In the genomic region with DNA sequence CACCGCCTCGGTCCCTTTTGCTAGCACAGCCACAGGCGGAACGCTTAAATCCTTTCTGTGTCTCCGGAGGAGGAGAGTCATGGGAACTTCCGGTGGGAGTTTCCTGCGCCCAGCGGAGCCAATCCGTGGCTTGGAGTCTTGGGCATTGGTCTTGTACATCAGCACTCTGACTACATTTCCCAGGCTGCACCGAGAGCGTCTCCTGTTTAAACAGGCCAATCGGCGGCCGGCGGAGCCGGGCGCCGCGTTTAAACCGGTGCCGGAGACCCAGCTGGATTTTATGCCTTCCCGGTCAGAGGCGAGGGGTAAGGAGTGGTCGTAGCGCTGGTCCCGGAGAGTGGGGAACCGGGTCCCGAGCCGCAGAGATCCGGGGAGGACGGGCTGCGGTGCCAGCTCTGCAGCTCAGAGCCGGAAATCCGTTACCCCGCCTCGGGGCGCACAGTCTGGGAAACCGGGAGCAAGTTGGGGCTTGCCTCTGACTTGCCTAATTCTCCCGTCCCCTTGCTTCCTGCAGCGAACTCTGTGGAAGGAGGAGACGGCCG, we compare ENCODE assay signal across 8 mouse cellular contexts. TPM values are rescaled to one million over a fixed set of nuclear protein-coding genes. Genes with fewer than 3 reads are reported as not detected.
DNase-seq lines count a peak whose midpoint lies in the region; ATAC-seq lines count a peak whose summit lies in the region.

A gene (plus strand): TSS at position 256 of the 542 bp plus-strand sequence.

- H3K4me2 ChIP-seq in kidney, embryonic 15.5 days = peak within 1 kb of the TSS; percentile 89

- peak within 1 kb of the TSS; percentile 89 for H3K4me3 ChIP-seq in heart, embryonic 10.5 days
- peak within 1 kb of the TSS; percentile 69 for H3K4me3 ChIP-seq in kidney, embryonic 15.5 days (replicated peaks)

- peaks cover 20% of the 10 kb centered on the region for H3K4me1 ChIP-seq in heart, embryonic 10.5 days
- H3K4me1 ChIP-seq in kidney, embryonic 15.5 days = peaks cover 25% of the 10 kb centered on the region

- under 1% methylated on average over 42 of the region's 42 CpGs for WGBS in heart, embryonic 10.5 days
- under 1% methylated on average over 42 of the region's 42 CpGs for WGBS in kidney, embryonic 15.5 days

- no peaks in the 10 kb centered on the region for H3K9me3 ChIP-seq in heart, embryonic 10.5 days
- H3K9me3 ChIP-seq in kidney, embryonic 15.5 days (replicated peaks) = no peaks in the 10 kb centered on the region

- DNase-seq in B cell, adult 2 months = peak; percentile 88 to 90
- DNase-seq in brain, adult 2 months (ENCODE audit: low read depth, low spot score) = peak; percentile 99
- peak; percentile 99 for DNase-seq in heart, embryonic 10.5 days (ENCODE audit: low spot score)
- DNase-seq in liver = peak; percentile 94
- peak; percentile 93 to 95 for DNase-seq in spleen, postnatal 4 days (ENCODE audit: low spot score in 2 of 2)

- H3K36me3 ChIP-seq in heart, embryonic 10.5 days = peaks cover 29% of the 10 kb centered on the region
- H3K36me3 ChIP-seq in kidney, embryonic 15.5 days = peaks cover 36% of the 10 kb centered on the region

- peak within 1 kb of the TSS; percentile 93 for H3K27ac ChIP-seq in heart, embryonic 10.5 days
- peak within 1 kb of the TSS; percentile 83 for H3K27ac ChIP-seq in kidney, embryonic 15.5 days

- ATAC-seq in erythroblast, adult 5-6 weeks (replicated peaks; ENCODE audit: low FRiP score, poor library complexity, severe bottlenecking) = peak; percentile 98
- peak; percentile 98 for ATAC-seq in kidney, embryonic 15.5 days (replicated peaks; ENCODE audit: low FRiP score)
- peak; percentile 99 for ATAC-seq in monocyte, adult 5-6 weeks (replicated peaks; ENCODE audit: insufficient number of reproducible peaks, low FRiP score, low TSS enrichment, poor library complexity, severe bottlenecking)

- H3K9ac ChIP-seq in kidney, embryonic 15.5 days = peak within 1 kb of the TSS; percentile 77

- 0 out of 2 replicates have a peak, but pooled peaks cover under 1% of the 10 kb centered on the region for H3K27me3 ChIP-seq in heart, embryonic 10.5 days (ENCODE audit: insufficient read depth, poor library complexity, severe bottlenecking)
- H3K27me3 ChIP-seq in kidney, embryonic 15.5 days = no peaks in the 10 kb centered on the region

RNA-seq across cellular contexts. Expression of the gene that starts here (rescaled TPM):
- total RNA-seq in erythroblast, adult 5-6 weeks (2015; ENCODE audit: low replicate concordance) = 8.6 TPM in 2 replicates
- 6.1 and 10.0 TPM in 2 replicates for total RNA-seq in erythroblast, adult 5-6 weeks (2017; ENCODE audit: low replicate concordance)
- polyA plus RNA-seq in heart, embryonic 10.5 days (2016; fragmentation: Nextera tagmentation; extraction: Ambion mirVana) = 40.0 and 40.6 TPM in 2 replicates
- polyA plus RNA-seq in kidney, embryonic 15.5 days (2015; fragmentation: Nextera tagmentation; extraction: Ambion mirVana) = 30.3 and 30.8 TPM in 2 replicates
- 0.97 to 1.2 TPM in 2 of 3 replicates, not detected in the other for total RNA-seq in monocyte, adult 5-6 weeks (2017)

Comparison
In these comparisons a context has a peak if more than half of its experiments do, and no peak if none do; other contexts are left out.
1. Peak in every context shown above with its lines: DNase-seq, ATAC-seq, H3K4me3 ChIP-seq and H3K27ac ChIP-seq.